Mouse (Mus musculus) brain, embryonic 14.5 days (tissue): ENCODE measurements around the gene Hoxa13.

Experiments used
- CTCF ChIP-seq: fragments of 200-500 bp; IDR thresholded peaks from 2 replicates; pipeline ENCODE4 v1.5.1; 2012; ENCODE audit warnings: inconsistent platforms, mild to moderate bottlenecking, moderate library complexity, borderline replicate concordance; ENCODE audit not compliant: insufficient read depth, insufficient read length; ENCODE audit errors: extremely low read depth
- POLR2A ChIP-seq: fragments of 200-500 bp; IDR thresholded peaks from 2 replicates; pipeline ENCODE4 v1.6.1; 2012; ENCODE audit warnings: mild to moderate bottlenecking, inconsistent platforms, borderline replicate concordance; ENCODE audit not compliant: poor library complexity, insufficient read depth, insufficient read length, severe bottlenecking; ENCODE audit errors: extremely low read depth

GRCm38 (mm10) chr6:52265306-52265912 lies 4.7 kb upstream of the Hoxa13 start:
- TF ChIP-seq CTCF = no peak
- no peak for TF ChIP-seq POLR2A
